Mouse (Mus musculus) ES-E14 (cell line): Measurements from ENCODE around the gene Tbkbp1.

ENCODE experiments used
- CHD2 ChIP-seq: IDR thresholded peaks from 2 replicates; pipeline ENCODE4 v1.6.1; 2014; ENCODE audit warnings: mild to moderate bottlenecking, low read depth, low read length, inconsistent platforms
- HCFC1 ChIP-seq: IDR thresholded peaks from 2 replicates; pipeline ENCODE4 v1.6.1; 2012; ENCODE audit warnings: low read length, inconsistent platforms, borderline replicate concordance; ENCODE audit not compliant: insufficient read depth
- MAFK ChIP-seq: IDR thresholded peaks from 2 replicates; pipeline ENCODE4 v1.6.1; 2014; ENCODE audit warnings: mild to moderate bottlenecking, low read depth, low read length, inconsistent platforms; ENCODE audit not compliant: insufficient read depth
- ZNF384 ChIP-seq: IDR thresholded peaks from 2 replicates; pipeline ENCODE4 v1.6.1; 2012; ENCODE audit warnings: low read depth, low read length, inconsistent platforms

DNA sequence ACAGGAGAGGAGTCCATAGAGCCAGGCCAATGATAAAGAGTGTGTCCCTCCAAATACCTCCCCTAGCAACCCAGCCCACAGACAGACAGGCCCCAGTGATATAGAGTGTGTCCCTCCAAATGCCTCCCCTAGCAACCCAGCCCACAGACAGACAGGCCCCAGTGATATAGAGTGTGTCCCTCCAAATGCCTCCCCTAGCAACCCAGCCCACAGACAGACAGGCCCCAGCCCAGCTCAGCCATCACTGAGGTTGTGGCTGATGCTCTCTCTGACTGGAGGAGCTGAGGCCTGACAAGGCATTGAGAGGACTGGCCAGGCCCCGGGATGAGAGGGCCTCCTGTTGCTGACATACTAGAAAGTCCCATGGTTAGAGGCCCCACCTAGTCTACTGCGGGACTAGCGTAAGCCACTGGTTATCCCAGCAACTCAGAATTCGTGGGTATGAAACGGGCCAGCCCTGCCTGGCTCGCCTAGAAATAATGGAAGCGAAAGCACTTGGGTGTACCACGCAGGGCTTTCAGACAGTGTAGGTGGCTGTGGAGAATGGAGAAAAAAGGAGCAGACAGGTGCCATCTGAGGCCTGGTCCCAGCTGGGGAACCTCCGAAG lies 38.7 kb downstream of the Tbkbp1 start:
- TF ChIP-seq ZNF384 (no peak), MAFK (no peak), HCFC1 (no peak), CHD2 (no peak)
